Mouse (Mus musculus): ENCODE data around the gene Ces1f. TPM values are rescaled to one million over a fixed set of nuclear protein-coding genes. Genes with fewer than 3 reads are reported as not detected.
A peak's percentile ranks its signal among the peaks of the same experiment; 100 is the strongest.

The Ces1f gene
- polyA plus RNA-seq, 1 experiment from 2014 or later = 1.1 TPM

DNA sequence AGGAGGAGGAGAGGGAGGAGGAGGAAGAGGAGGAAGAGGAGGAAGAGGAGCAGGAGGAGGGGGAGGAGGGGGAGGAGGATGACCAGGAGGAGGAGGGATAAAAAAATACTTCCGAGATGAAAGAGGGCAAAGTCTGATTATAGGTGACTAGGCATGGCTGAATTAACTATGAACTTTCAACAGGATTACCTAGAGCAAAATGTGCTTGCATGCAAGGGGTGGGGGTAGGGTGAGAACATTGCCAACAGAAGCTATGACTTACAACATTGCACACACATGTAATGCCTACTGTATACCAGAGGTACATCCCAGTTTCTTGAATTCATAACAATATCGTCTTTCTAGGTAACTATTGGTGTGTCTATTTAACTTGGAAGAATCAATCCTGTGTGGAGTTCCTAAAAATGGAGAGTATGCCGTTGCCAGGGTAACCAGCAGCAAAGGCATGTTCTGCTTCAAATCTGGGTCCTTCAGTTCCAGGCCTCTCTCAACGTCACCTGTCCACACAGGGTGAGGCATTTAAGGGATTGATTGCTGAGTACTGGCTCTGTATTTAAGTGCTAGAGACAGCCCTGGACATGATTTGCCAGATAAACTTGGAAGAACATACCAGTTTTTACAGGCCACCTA lies 1.3 kb downstream of the Ces1f start:
- Histone ChIP-seq H3K27me3 (ENCODE audit: insufficient read depth, low read length) (no peaks in the 10 kb centered on the region), H3K9ac (replicated peaks) (no peak overlapping the region), H3K9me3 (ENCODE audit: low read length) (no peaks in the 10 kb centered on the region), H3K27ac (ENCODE audit: low read depth) (no peak overlapping the region), H3K4me2 (ENCODE audit: low read depth, low read length) (no peak overlapping the region), H3K36me3 (replicated peaks; ENCODE audit: insufficient read depth, low read length) (no peaks in the 10 kb centered on the region), H3K4me1 (ENCODE audit: insufficient read depth) (no peaks in the 10 kb centered on the region; the same call in 1 of the 2 replicates), H3K4me3 (ENCODE audit: low read depth, low read length) (no peak overlapping the region)
- TF ChIP-seq CTCF (IDR thresholded peaks at IDR 0.05; ENCODE audit: low read depth) (no peak), EP300 (IDR thresholded peaks at IDR 0.05; ENCODE audit: low read depth) (no peak)
- no peak for DNase-seq
- 67% methylated on average over 4 of the region's 4 CpGs for WGBS (ENCODE audit: insufficient replicate concordance)
- no peak for ATAC-seq

DNA sequence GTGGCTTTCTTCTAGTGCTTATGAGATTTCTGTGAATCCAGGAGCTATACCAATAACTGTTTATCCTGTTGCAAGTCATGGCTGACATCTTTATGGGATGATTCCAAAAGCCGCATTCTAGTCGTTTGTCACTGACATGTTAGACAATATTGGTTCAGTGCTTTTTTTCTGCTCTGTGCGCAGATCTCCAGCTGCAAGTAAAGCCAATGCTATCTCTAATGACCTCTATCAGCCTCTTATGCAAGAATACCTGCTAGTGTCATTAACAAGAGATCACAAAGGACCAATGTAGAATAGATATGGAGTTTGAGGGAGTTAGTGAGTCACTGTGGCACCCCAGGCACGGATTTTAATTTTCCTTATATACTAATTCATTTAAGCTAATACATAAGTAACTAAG lies 4.9 kb downstream of the Ces1f start:
- WGBS (ENCODE audit: insufficient replicate concordance) = 64% methylated on average over 4 of the region's 4 CpGs
- no peak overlapping the region for H3K9ac ChIP-seq (replicated peaks)
- TF ChIP-seq CTCF (IDR thresholded peaks at IDR 0.05; ENCODE audit: low read depth) (no peak), EP300 (IDR thresholded peaks at IDR 0.05; ENCODE audit: low read depth) (no peak)
- no peaks in the 10 kb centered on the region for H3K27me3 ChIP-seq (ENCODE audit: insufficient read depth, low read length)
- H3K9me3 ChIP-seq (ENCODE audit: low read length) = no peaks in the 10 kb centered on the region
- no peak overlapping the region for H3K4me2 ChIP-seq (ENCODE audit: low read depth, low read length)
- no peaks in the 10 kb centered on the region for H3K36me3 ChIP-seq (replicated peaks; ENCODE audit: insufficient read depth, low read length)
- no peak overlapping the region for H3K27ac ChIP-seq (ENCODE audit: low read depth)
- ATAC-seq = no peak
- DNase-seq = no peak
- H3K4me3 ChIP-seq (ENCODE audit: low read depth, low read length) = no peak overlapping the region
- H3K4me1 ChIP-seq (ENCODE audit: insufficient read depth) = no peaks in the 10 kb centered on the region; the same call in 1 of the 2 replicates

DNA sequence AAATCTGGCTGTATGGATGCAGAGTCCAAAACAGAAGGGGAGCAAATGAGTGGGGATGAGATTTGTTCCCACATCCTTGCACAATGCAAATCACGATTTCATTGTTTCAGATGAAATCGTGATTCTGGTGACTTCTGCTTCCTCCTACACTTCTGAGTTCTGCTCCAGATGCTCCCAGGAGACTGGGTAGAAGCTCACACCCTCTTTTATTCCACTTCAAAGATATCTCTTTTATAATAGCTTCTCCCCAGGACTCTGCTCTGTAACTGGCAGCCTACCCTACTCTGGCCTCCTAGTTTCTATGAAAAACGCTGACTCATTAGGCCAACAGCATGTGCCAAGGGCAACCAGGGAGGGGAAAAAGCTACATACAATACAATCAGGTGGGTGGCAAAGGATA lies 6.2 kb downstream of the Ces1f start:
- H3K4me2 ChIP-seq (ENCODE audit: low read depth, low read length) = no peak overlapping the region
- H3K27me3 ChIP-seq (ENCODE audit: insufficient read depth, low read length) = no peaks in the 10 kb centered on the region
- no peak overlapping the region for H3K4me3 ChIP-seq (ENCODE audit: low read depth, low read length)
- ATAC-seq (no peak), DNase-seq (no peak)
- no peak for TF ChIP-seq CTCF (IDR thresholded peaks at IDR 0.05; ENCODE audit: low read depth)
- TF ChIP-seq EP300 (IDR thresholded peaks at IDR 0.05; ENCODE audit: low read depth) = no peak
- no peaks in the 10 kb centered on the region; the same call in 1 of the 2 replicates for H3K4me1 ChIP-seq (ENCODE audit: insufficient read depth)
- no peak overlapping the region for H3K27ac ChIP-seq (ENCODE audit: low read depth)
- no peaks in the 10 kb centered on the region for H3K9me3 ChIP-seq (ENCODE audit: low read length)
- no peak overlapping the region for H3K9ac ChIP-seq (replicated peaks)
- H3K36me3 ChIP-seq (replicated peaks; ENCODE audit: insufficient read depth, low read length) = no peaks in the 10 kb centered on the region
- 78% methylated on average over 3 of the region's 3 CpGs for WGBS (ENCODE audit: insufficient replicate concordance)

DNA sequence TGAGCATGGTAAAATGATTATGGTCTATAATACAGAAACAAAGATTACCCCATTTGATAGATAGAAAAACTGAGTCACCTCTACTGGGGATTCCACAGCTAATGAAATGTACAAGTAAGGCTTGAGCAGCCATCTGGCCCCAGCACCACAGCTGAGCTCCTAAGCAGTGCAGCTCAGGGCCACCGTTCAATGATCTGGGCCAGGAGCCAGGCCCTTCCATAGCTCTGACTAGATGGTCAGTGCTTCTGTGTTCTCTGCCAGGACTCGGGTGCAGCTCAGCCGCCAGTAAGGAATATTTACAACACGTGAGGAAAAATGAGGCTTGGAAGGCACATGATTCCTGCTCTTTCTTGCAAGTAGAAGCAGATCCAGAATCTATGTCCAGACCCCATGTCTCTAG lies 6.9 kb downstream of the Ces1f start:
- TF ChIP-seq EP300 (IDR thresholded peaks at IDR 0.05; ENCODE audit: low read depth) (no peak), CTCF (IDR thresholded peaks at IDR 0.05; ENCODE audit: low read depth) (no peak)
- peak; percentile 50; the same call in 1 of the 2 replicates for ATAC-seq

DNA sequence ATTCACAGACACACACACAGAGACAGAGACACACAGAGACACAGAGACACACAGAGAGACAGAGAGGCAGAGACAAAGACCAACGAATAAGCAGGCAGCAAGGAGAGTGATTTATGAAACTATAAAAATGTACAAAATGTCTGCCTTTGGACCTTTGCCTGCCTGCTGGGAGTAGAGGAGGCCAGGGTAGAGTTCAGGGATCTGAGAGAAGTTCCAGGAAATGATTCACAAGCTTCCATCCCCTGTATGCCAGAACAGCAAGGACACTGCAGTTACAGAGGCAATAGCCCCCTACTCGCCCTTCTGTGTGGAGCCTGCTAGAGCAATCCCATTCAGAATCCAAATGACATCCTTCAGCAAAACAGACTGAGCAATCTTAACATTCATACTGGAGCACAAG lies 18.1 kb downstream of the Ces1f start:
- no peaks in the 10 kb centered on the region for H3K27me3 ChIP-seq (ENCODE audit: insufficient read depth, low read length)
- no peak overlapping the region for H3K4me2 ChIP-seq (ENCODE audit: low read depth, low read length)
- no peak overlapping the region for H3K4me3 ChIP-seq (ENCODE audit: low read depth, low read length)
- no peaks in the 10 kb centered on the region for H3K4me1 ChIP-seq (ENCODE audit: insufficient read depth)
- H3K9me3 ChIP-seq (ENCODE audit: low read length) = no peaks in the 10 kb centered on the region
- TF ChIP-seq EP300 (IDR thresholded peaks at IDR 0.05; ENCODE audit: low read depth) (no peak), CTCF (IDR thresholded peaks at IDR 0.05; ENCODE audit: low read depth) (no peak)
- no peak overlapping the region for H3K9ac ChIP-seq (replicated peaks)
- H3K27ac ChIP-seq (ENCODE audit: low read depth) = no peak overlapping the region
- WGBS (ENCODE audit: insufficient replicate concordance) = 50% methylated on average over 2 of the region's 2 CpGs
- H3K36me3 ChIP-seq (replicated peaks; ENCODE audit: insufficient read depth, low read length) = no peaks in the 10 kb centered on the region
- ATAC-seq (no peak), DNase-seq (no peak)

More for the DNA sequence above, 6.9 kb downstream of the Ces1f start:
- H3K9me3 ChIP-seq (ENCODE audit: low read length) = no peaks in the 10 kb centered on the region
- H3K9ac ChIP-seq (replicated peaks) = no peak overlapping the region
- H3K4me2 ChIP-seq (ENCODE audit: low read depth, low read length) = no peak overlapping the region
- H3K27me3 ChIP-seq (ENCODE audit: insufficient read depth, low read length) = no peaks in the 10 kb centered on the region
- 55% methylated on average over 4 of the region's 4 CpGs for WGBS (ENCODE audit: insufficient replicate concordance)
- H3K36me3 ChIP-seq (replicated peaks; ENCODE audit: insufficient read depth, low read length) = no peaks in the 10 kb centered on the region
- no peaks in the 10 kb centered on the region; the same call in 1 of the 2 replicates for H3K4me1 ChIP-seq (ENCODE audit: insufficient read depth)
- no peak overlapping the region for H3K27ac ChIP-seq (ENCODE audit: low read depth)
- DNase-seq = peak; percentile 39
- no peak overlapping the region for H3K4me3 ChIP-seq (ENCODE audit: low read depth, low read length)

DNA sequence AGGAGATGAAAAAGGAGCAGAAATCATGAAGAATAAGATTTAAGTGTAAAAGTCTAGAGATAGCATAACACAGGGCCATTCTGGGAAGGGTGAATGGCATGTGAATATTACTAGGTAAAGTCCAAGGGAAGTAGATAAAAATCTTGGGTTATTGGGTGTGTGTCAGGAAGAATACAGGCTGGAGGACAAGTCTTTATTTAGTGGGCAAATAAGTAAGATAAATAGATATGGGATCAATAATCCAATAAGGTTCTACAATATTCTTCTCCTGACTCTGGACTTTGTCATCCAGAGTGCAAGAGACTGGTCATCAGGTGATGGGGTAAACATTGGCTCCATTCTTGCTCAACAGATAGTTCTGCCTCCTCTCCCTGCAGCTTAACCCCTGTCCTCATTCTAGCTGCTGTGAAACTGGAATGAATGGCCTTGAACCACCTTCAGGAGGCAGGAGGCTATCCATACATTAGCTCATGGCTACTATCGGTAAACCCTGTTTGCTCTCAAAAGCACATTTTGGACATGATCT lies 27.1 kb downstream of the Ces1f start:
- no peaks in the 10 kb centered on the region for H3K36me3 ChIP-seq (replicated peaks; ENCODE audit: insufficient read depth, low read length)
- peak overlapping the region; percentile 45; the same call in 1 of the 2 replicates for H3K27ac ChIP-seq (ENCODE audit: low read depth)
- H3K4me1 ChIP-seq (ENCODE audit: insufficient read depth) = no peaks in the 10 kb centered on the region
- no peak overlapping the region for H3K4me3 ChIP-seq (ENCODE audit: low read depth, low read length)
- H3K9me3 ChIP-seq (ENCODE audit: low read length) = no peaks in the 10 kb centered on the region
- H3K27me3 ChIP-seq (ENCODE audit: insufficient read depth, low read length) = no peaks in the 10 kb centered on the region
- TF ChIP-seq EP300 (IDR thresholded peaks at IDR 0.05; ENCODE audit: low read depth) = peak; percentile 90
- no peak for TF ChIP-seq CTCF (IDR thresholded peaks at IDR 0.05; ENCODE audit: low read depth)
- ATAC-seq (peak; percentile 97), DNase-seq (peak; percentile 15)
- 62% methylated on average over 1 of the region's 1 CpGs for WGBS (ENCODE audit: insufficient replicate concordance)
- no peak overlapping the region for H3K9ac ChIP-seq (replicated peaks)
- H3K4me2 ChIP-seq (ENCODE audit: low read depth, low read length) = no peak overlapping the region

All from liver, postnatal 0 days (tissue).